Mouse (Mus musculus) lung, postnatal 25 days (tissue): ENCODE measurements around the gene Npr1.

ENCODE experiments used
- DNase-seq: peaks from one replicate; pipeline ENCODE4 v3.0.0; 2022; ENCODE audit warnings: low spot score

Gene Npr1

GRCm38 (mm10) chr3:90465686-90466310 lies at the start of gene Npr1:
Gene Npr1, minus strand, starts transcription at chr3:90465866.
- peak; percentile 68 for DNase-seq

- peak; percentile 74 for DNase-seq
Observed at GRCm38 (mm10) chr3:90515242-90515641, 49.6 kb upstream of the Npr1 start.

- DNase-seq: peak; percentile 87
Observed at GRCm38 (mm10) chr3:90514691-90515090, 49.0 kb upstream of the Npr1 start.

- DNase-seq: peak; percentile 88
Observed at GRCm38 (mm10) chr3:90513796-90514590, 48.3 kb upstream of the Npr1 start, which contains the start of the genes S100a1 and S100a13. Gene S100a1, minus strand, starts transcription at chr3:90514392. Gene S100a13, plus strand, starts transcription at chr3:90514435.

GRCm38 (mm10) chr3:90512948-90513642 lies 47.4 kb upstream of the Npr1 start:
- DNase-seq: no peak

- no peak for DNase-seq
Observed at GRCm38 (mm10) chr3:90512276-90512675, 46.6 kb upstream of the Npr1 start.

- DNase-seq: no peak
Observed at GRCm38 (mm10) chr3:90509747-90510123, 44.1 kb upstream of the Npr1 start.

GRCm38 (mm10) chr3:90508950-90509746 lies 43.5 kb upstream of the Npr1 start, which contains the start of gene Chtop:
Gene Chtop, minus strand, starts transcription at chr3:90509498.
- DNase-seq: peak; percentile 100

GRCm38 (mm10) chr3:90508287-90508949 lies 42.8 kb upstream of the Npr1 start:
- no peak for DNase-seq

- peak; percentile 65 for DNase-seq
Observed at GRCm38 (mm10) chr3:90506362-90506761, 40.7 kb upstream of the Npr1 start.

- DNase-seq: no peak
Observed at GRCm38 (mm10) chr3:90505216-90505615, 39.5 kb upstream of the Npr1 start.

GRCm38 (mm10) chr3:90503444-90503843 lies 37.8 kb upstream of the Npr1 start:
- no peak for DNase-seq

GRCm38 (mm10) chr3:90497597-90497996 lies 31.9 kb upstream of the Npr1 start:
- DNase-seq: no peak

- DNase-seq: no peak
Observed at GRCm38 (mm10) chr3:90495850-90496525, 30.3 kb upstream of the Npr1 start.

- no peak for DNase-seq
Observed at GRCm38 (mm10) chr3:90493831-90494540, 28.3 kb upstream of the Npr1 start.

GRCm38 (mm10) chr3:90491350-90491749 lies 25.7 kb upstream of the Npr1 start:
- DNase-seq: peak; percentile 69

GRCm38 (mm10) chr3:90490696-90491256 lies 25.1 kb upstream of the Npr1 start, which contains the start of gene Snapin:
Gene Snapin, minus strand, starts transcription at chr3:90491033.
- peak; percentile 97 for DNase-seq

GRCm38 (mm10) chr3:90488576-90488975 lies 22.9 kb upstream of the Npr1 start:
- no peak for DNase-seq

GRCm38 (mm10) chr3:90486998-90487397 lies 21.3 kb upstream of the Npr1 start:
- DNase-seq: no peak
